Mouse (Mus musculus): ENCODE data around the gene Cask. TPM values are rescaled to one million over a fixed set of nuclear protein-coding genes. Genes with fewer than 3 reads are reported as not detected.

Cask gene
- total and polyA plus RNA-seq, 3 experiments, result 1.8 to 16.2 (median 15.7) TPM

GRCm38 (mm10) chrX:13617294-13617693 lies 233.9 kb downstream of the Cask start:
- no peak for DNase-seq
- Histone ChIP-seq H3K79me2 (replicated peaks; ENCODE audit: control insufficient read depth, insufficient read depth, low read length) (no peaks in the 10 kb centered on the region), H3K27me3 (ENCODE audit: control insufficient read depth, insufficient read depth, low read length) (no peaks in the 10 kb centered on the region), H3K4me1 (ENCODE audit: control insufficient read depth, insufficient read depth, low read length) (peaks cover 3% of the 10 kb centered on the region), H3K27ac (peak overlapping the region; percentile 81), H3K4me3 (no peak overlapping the region), H3K9ac (ENCODE audit: low read depth, low read length) (no peak overlapping the region), H3K36me3 (ENCODE audit: control insufficient read depth, insufficient read depth, low read length) (peaks cover 3% of the 10 kb centered on the region)
- intact Hi-C loops (cut with DNase I), result loop anchor here (5.0 kb wide), 1 partner anchor 75 kb away; no protein-coding TSS in a partner anchor
- TF ChIP-seq POLR2A (IDR thresholded peaks at IDR 0.05; ENCODE audit: insufficient read depth, low read depth, low read length) (no peak), CTCF (IDR thresholded peaks at IDR 0.05) (no peak), EP300 (IDR thresholded peaks at IDR 0.05; ENCODE audit: insufficient read depth, low read depth, low read length) (no peak)
- 75% methylated on average over 1 of the region's 1 CpGs for WGBS

- TF ChIP-seq CTCF (IDR thresholded peaks at IDR 0.05) (no peak), EP300 (IDR thresholded peaks at IDR 0.05; ENCODE audit: insufficient read depth, low read depth, low read length) (0 out of 2 replicates have a peak, but pooled peaks have one; percentile 18)
- Histone ChIP-seq H3K36me3 (ENCODE audit: control insufficient read depth, insufficient read depth, low read length) (peaks cover 3% of the 10 kb centered on the region), H3K4me3 (no peak overlapping the region), H3K79me2 (replicated peaks; ENCODE audit: control insufficient read depth, insufficient read depth, low read length) (no peaks in the 10 kb centered on the region), H3K27ac (peak overlapping the region; percentile 81), H3K27me3 (ENCODE audit: control insufficient read depth, insufficient read depth, low read length) (no peaks in the 10 kb centered on the region), H3K4me1 (ENCODE audit: control insufficient read depth, insufficient read depth, low read length) (peaks cover 3% of the 10 kb centered on the region), H3K9ac (ENCODE audit: low read depth, low read length) (no peak overlapping the region)
- intact Hi-C loops (cut with DNase I), result loop anchor here (5.0 kb wide), 1 partner anchor 74 kb away; no protein-coding TSS in a partner anchor
- DNase-seq, result no peak
- 33% methylated on average over 1 of the region's 1 CpGs for WGBS
Observed at GRCm38 (mm10) chrX:13616726-13617125, 234.4 kb downstream of the Cask start.

DNA sequence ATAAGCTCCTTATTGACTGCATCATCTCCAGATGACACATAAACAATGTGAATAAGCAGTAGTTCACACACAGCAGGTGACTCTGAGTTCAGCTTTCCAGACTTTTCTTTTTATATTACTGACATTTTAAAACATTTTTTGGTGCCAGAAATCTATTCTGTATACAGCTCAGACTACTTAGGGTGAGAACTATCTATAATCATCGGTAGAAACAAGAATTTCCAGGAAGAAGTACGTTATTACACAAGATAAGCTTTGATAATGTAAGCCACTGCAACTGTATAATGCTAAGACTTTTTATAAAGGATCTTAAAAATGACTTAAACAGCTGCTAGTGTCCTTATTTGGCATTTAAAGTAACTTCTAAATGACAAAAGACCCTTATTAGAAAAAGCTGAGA lies 239.1 kb downstream of the Cask start:
- Histone ChIP-seq H3K27me3 (ENCODE audit: control insufficient read depth, insufficient read depth, low read length) (no peaks in the 10 kb centered on the region), H3K36me3 (ENCODE audit: control insufficient read depth, insufficient read depth, low read length) (no peaks in the 10 kb centered on the region), H3K79me2 (replicated peaks; ENCODE audit: control insufficient read depth, insufficient read depth, low read length) (no peaks in the 10 kb centered on the region), H3K4me1 (ENCODE audit: control insufficient read depth, insufficient read depth, low read length) (no peaks in the 10 kb centered on the region), H3K27ac (no peak overlapping the region; the same call in 1 of the 2 replicates), H3K9ac (ENCODE audit: low read depth, low read length) (no peak overlapping the region), H3K4me3 (no peak overlapping the region)
- no peak for TF ChIP-seq CTCF (IDR thresholded peaks at IDR 0.05)
- intact Hi-C loops (cut with DNase I), result loop anchor here (5.0 kb wide), 1 partner anchor 35 kb away; no protein-coding TSS in a partner anchor
- DNase-seq, result no peak
- 35% methylated on average over 2 of the region's 2 CpGs for WGBS

- DNase-seq, result no peak
- intact Hi-C loops (cut with DNase I), result loop anchor here (5.0 kb wide), 1 partner anchor 34 kb away; no protein-coding TSS in a partner anchor
- Histone ChIP-seq H3K4me1 (ENCODE audit: control insufficient read depth, insufficient read depth, low read length) (peaks cover 1% of the 10 kb centered on the region; the same call in 1 of the 2 replicates), H3K27ac (no peak overlapping the region), H3K79me2 (replicated peaks; ENCODE audit: control insufficient read depth, insufficient read depth, low read length) (no peaks in the 10 kb centered on the region), H3K27me3 (ENCODE audit: control insufficient read depth, insufficient read depth, low read length) (no peaks in the 10 kb centered on the region), H3K36me3 (ENCODE audit: control insufficient read depth, insufficient read depth, low read length) (no peaks in the 10 kb centered on the region), H3K4me3 (no peak overlapping the region), H3K9ac (ENCODE audit: low read depth, low read length) (no peak overlapping the region)
- WGBS, result 78% methylated on average over 5 of the region's 5 CpGs
- TF ChIP-seq EP300 (IDR thresholded peaks at IDR 0.05; ENCODE audit: insufficient read depth, low read depth, low read length), result no peak
- TF ChIP-seq CTCF (IDR thresholded peaks at IDR 0.05), result no peak
- no peak for TF ChIP-seq POLR2A (IDR thresholded peaks at IDR 0.05; ENCODE audit: insufficient read depth, low read depth, low read length)
Observed at GRCm38 (mm10) chrX:13611114-13611513, 240.1 kb downstream of the Cask start.

DNA sequence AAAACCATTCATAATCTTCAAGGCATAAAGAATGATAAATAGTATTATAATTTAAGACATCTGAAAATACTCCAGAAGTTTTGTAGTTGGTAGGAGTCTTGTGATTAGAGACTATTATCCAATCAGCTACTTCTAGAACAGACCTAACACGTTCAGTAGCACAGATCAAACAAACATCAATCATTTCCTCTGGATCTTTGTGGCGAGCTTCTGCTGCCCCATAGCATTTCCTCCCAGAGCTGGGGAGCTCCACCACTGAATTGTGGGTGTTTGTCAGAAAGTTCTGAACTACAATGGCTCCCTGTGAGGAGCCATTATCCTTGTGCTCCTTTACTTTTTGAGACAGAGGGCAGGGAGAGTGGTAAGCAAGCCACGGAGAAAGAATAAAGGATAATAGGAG lies 243.4 kb downstream of the Cask start:
- Histone ChIP-seq H3K4me1 (ENCODE audit: control insufficient read depth, insufficient read depth, low read length) (peaks cover 1% of the 10 kb centered on the region; the same call in 1 of the 2 replicates), H3K9ac (ENCODE audit: low read depth, low read length) (no peak overlapping the region), H3K79me2 (replicated peaks; ENCODE audit: control insufficient read depth, insufficient read depth, low read length) (no peaks in the 10 kb centered on the region), H3K27ac (no peak overlapping the region), H3K27me3 (ENCODE audit: control insufficient read depth, insufficient read depth, low read length) (no peaks in the 10 kb centered on the region), H3K4me3 (no peak overlapping the region), H3K36me3 (ENCODE audit: control insufficient read depth, insufficient read depth, low read length) (no peaks in the 10 kb centered on the region)
- TF ChIP-seq POLR2A (IDR thresholded peaks at IDR 0.05; ENCODE audit: insufficient read depth, low read depth, low read length), result no peak
- no peak for TF ChIP-seq EP300 (IDR thresholded peaks at IDR 0.05; ENCODE audit: insufficient read depth, low read depth, low read length)
- no peak for TF ChIP-seq CTCF (IDR thresholded peaks at IDR 0.05)
- intact Hi-C loops (cut with DNase I), result no loop called here
- no peak for DNase-seq
- WGBS, result 66% methylated on average over 3 of the region's 3 CpGs

DNA sequence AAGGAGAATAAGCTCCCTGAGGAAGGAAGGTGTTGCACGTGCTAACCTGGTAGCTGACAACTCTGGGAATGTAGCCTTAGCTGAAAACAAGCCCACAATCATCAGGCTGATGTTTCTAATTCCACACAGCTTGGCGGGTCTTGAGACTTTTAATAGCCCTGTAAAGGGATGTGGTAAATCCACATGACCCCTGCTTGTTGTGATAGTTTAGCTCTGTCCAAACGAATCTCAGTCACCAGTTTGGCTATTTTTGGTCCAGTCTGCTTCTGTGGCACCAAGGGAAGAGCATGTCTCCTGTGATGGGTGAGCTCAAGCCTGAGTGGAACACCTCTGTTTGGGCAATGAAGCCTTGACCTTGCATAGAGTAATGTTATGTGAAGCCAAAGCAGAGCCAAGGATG lies 244.4 kb downstream of the Cask start:
- intact Hi-C loops (cut with DNase I), result no loop called here
- Histone ChIP-seq H3K79me2 (replicated peaks; ENCODE audit: control insufficient read depth, insufficient read depth, low read length) (no peaks in the 10 kb centered on the region), H3K27me3 (ENCODE audit: control insufficient read depth, insufficient read depth, low read length) (no peaks in the 10 kb centered on the region), H3K27ac (no peak overlapping the region), H3K4me3 (no peak overlapping the region), H3K4me1 (ENCODE audit: control insufficient read depth, insufficient read depth, low read length) (peaks cover 1% of the 10 kb centered on the region; the same call in 1 of the 2 replicates), H3K36me3 (ENCODE audit: control insufficient read depth, insufficient read depth, low read length) (no peaks in the 10 kb centered on the region), H3K9ac (ENCODE audit: low read depth, low read length) (no peak overlapping the region)
- TF ChIP-seq EP300 (IDR thresholded peaks at IDR 0.05; ENCODE audit: insufficient read depth, low read depth, low read length) (no peak), POLR2A (IDR thresholded peaks at IDR 0.05; ENCODE audit: insufficient read depth, low read depth, low read length) (no peak), CTCF (IDR thresholded peaks at IDR 0.05) (no peak)
- DNase-seq, result no peak
- WGBS, result 41% methylated on average over 3 of the region's 3 CpGs

Measured in heart, adult 2 months (tissue).